Mouse (Mus musculus) G1E (cell line): ENCODE results near the gene Eif2b2.

Experiments used
- CTCF ChIP-seq: IDR thresholded peaks from 2 replicates; pipeline ENCODE4 v1.5.1; 2012; ENCODE audit warnings: low read depth, low read length, inconsistent platforms, mixed read lengths
- GATA1 ChIP-seq: IDR thresholded peaks from 2 replicates; pipeline ENCODE4 v1.6.1; 2012; ENCODE audit warnings: borderline replicate concordance, low read length, inconsistent platforms, mixed read lengths
- GATA2 ChIP-seq: IDR thresholded peaks from 2 replicates; pipeline ENCODE4 v1.6.1; 2012; ENCODE audit warnings: low read depth, low read length, inconsistent platforms, borderline replicate concordance
- POLR2AphosphoS5 ChIP-seq: IDR thresholded peaks from 2 replicates; pipeline ENCODE4 v1.6.1; 2012; ENCODE audit warnings: low read depth, low read length, inconsistent platforms; ENCODE audit not compliant: insufficient replicate concordance

- TF ChIP-seq CTCF (no peak), POLR2AphosphoS5 (no peak), GATA1 (no peak), GATA2 (no peak)
Observed at GRCm38 (mm10) chr12:85197371-85197770, 21.9 kb upstream of the Eif2b2 start.
